Mouse (Mus musculus) forebrain, embryonic 11.5 days (tissue): ENCODE data around the gene Loxl3. TPM values are rescaled to one million over a fixed set of nuclear protein-coding genes. Genes with fewer than 3 reads are reported as not detected.

Source experiments
- ATAC-seq: fragments of 200-750 bp; cut with Nextera tagmentation; replicated peaks from 2 replicates; pipeline ENCODE4 v1.8.0; 2017; ENCODE audit warnings: moderate TSS enrichment; ENCODE audit not compliant: low FRiP score
- DNase-seq: peaks from one replicate; pipeline ENCODE4 v3.0.0-alpha.2; 2017; ENCODE audit warnings: low spot score
- H3K27ac ChIP-seq: fragments of 300-500 bp; sonication (generic); 2 replicates; pipeline ENCODE4 v1.5.1; 2014; ENCODE audit warnings: low read depth, low read length
- H3K27me3 ChIP-seq: fragments of 300-500 bp; sonication (generic); 2 replicates; pipeline ENCODE4 v1.6.1; 2014; ENCODE audit warnings: mild to moderate bottlenecking, low read length, mixed read lengths; ENCODE audit not compliant: control insufficient read depth, insufficient read depth
- H3K36me3 ChIP-seq: fragments of 300-500 bp; sonication (generic); 2 replicates; pipeline ENCODE4 v1.6.1; 2014; ENCODE audit warnings: mild to moderate bottlenecking, low read length, moderate library complexity, mixed read lengths; ENCODE audit not compliant: control insufficient read depth, insufficient read depth
- H3K4me1 ChIP-seq: fragments of 300-500 bp; sonication (generic); replicated peaks from 2 replicates; pipeline ENCODE4 v1.6.1; 2014; ENCODE audit warnings: low read length, mixed read lengths; ENCODE audit not compliant: control insufficient read depth, insufficient read depth
- H3K4me2 ChIP-seq: fragments of 300-500 bp; sonication (generic); 2 replicates; pipeline ENCODE4 v1.6.1; 2014; ENCODE audit warnings: low read depth, mild to moderate bottlenecking, low read length, moderate library complexity, mixed read lengths; ENCODE audit not compliant: severe bottlenecking
- H3K4me3 ChIP-seq: fragments of 300-500 bp; sonication (generic); 2 replicates; pipeline ENCODE4 v1.5.1; 2014; ENCODE audit warnings: low read depth, low read length
- H3K9ac ChIP-seq: fragments of 300-500 bp; sonication (generic); 2 replicates; pipeline ENCODE4 v1.6.1; 2014; ENCODE audit warnings: low read length
- H3K9me3 ChIP-seq: fragments of 300-500 bp; sonication (generic); 2 replicates; pipeline ENCODE4 v1.6.1; 2016; ENCODE audit warnings: low read length, mixed read lengths; ENCODE audit not compliant: control insufficient read depth
- WGBS: fragments of 180-500 bp; shearing (Covaris S2); extraction: QIAGEN DNeasy Blood & Tissue Kit; methylation state at CpG from one replicate; pipeline ENCODE4 v1.1.7; 2014; 5-methylcytosine and 5-hydroxymethylcytosine counted together
- polyA plus RNA-seq: library from polyadenylated mRNA; unstranded; fragments of >200 nt; fragmentation: Nextera tagmentation; extraction: Ambion mirVana; gene quantifications from 2 replicates; pipeline ENCODE4 v1.2.1, GENCODE M21; 2014

Gene Loxl3
- polyA plus RNA-seq, 1 experiment from 2014 or later = 9.9 TPM

GRCm38 (mm10) chr6:83023008-83023407, 11.0 kb upstream of the Loxl3 start:
- no peaks in the 10 kb centered on the region for H3K27me3 ChIP-seq
- no peak overlapping the region for H3K4me2 ChIP-seq
- 90% methylated on average over 9 of the region's 9 CpGs for WGBS
- no peak overlapping the region for H3K27ac ChIP-seq
- H3K4me1 ChIP-seq = no peaks in the 10 kb centered on the region
- DNase-seq (no peak), ATAC-seq (no peak)
- H3K4me3 ChIP-seq = no peak overlapping the region
- no peaks in the 10 kb centered on the region for H3K36me3 ChIP-seq
- H3K9me3 ChIP-seq = no peaks in the 10 kb centered on the region
- no peak overlapping the region for H3K9ac ChIP-seq

GRCm38 (mm10) chr6:83023786-83024185, 10.2 kb upstream of the Loxl3 start:
- no peaks in the 10 kb centered on the region for H3K36me3 ChIP-seq
- H3K27me3 ChIP-seq = no peaks in the 10 kb centered on the region
- H3K27ac ChIP-seq = no peak overlapping the region
- DNase-seq (no peak), ATAC-seq (no peak)
- no peaks in the 10 kb centered on the region for H3K4me1 ChIP-seq
- 99% methylated on average over 2 of the region's 2 CpGs for WGBS
- H3K4me2 ChIP-seq = no peak overlapping the region
- no peak overlapping the region for H3K9ac ChIP-seq
- H3K4me3 ChIP-seq = no peak overlapping the region
- H3K9me3 ChIP-seq = no peaks in the 10 kb centered on the region

GRCm38 (mm10) chr6:83024421-83024820, 9.6 kb upstream of the Loxl3 start:
- no peak overlapping the region for H3K9ac ChIP-seq
- DNase-seq = no peak
- H3K9me3 ChIP-seq = no peaks in the 10 kb centered on the region
- WGBS = 80% methylated on average over 4 of the region's 4 CpGs
- H3K4me1 ChIP-seq = no peaks in the 10 kb centered on the region
- ATAC-seq = no peak
- H3K4me2 ChIP-seq = no peak overlapping the region
- H3K4me3 ChIP-seq = no peak overlapping the region
- no peaks in the 10 kb centered on the region for H3K27me3 ChIP-seq
- no peak overlapping the region for H3K27ac ChIP-seq
- H3K36me3 ChIP-seq = no peaks in the 10 kb centered on the region

- H3K4me3 ChIP-seq = no peak overlapping the region
Observed at GRCm38 (mm10) chr6:83025221-83025620, 8.8 kb upstream of the Loxl3 start.

GRCm38 (mm10) chr6:83027293-83027692, 6.7 kb upstream of the Loxl3 start:
- no peak for ATAC-seq
- no peak for DNase-seq
- H3K4me1 ChIP-seq = peaks cover 2% of the 10 kb centered on the region
- peaks cover 17% of the 10 kb centered on the region for H3K27me3 ChIP-seq
- no peak overlapping the region for H3K4me3 ChIP-seq
- 73% methylated on average over 8 of the region's 8 CpGs for WGBS
- no peaks in the 10 kb centered on the region for H3K9me3 ChIP-seq
- no peaks in the 10 kb centered on the region for H3K36me3 ChIP-seq
- H3K4me2 ChIP-seq = no peak overlapping the region
- H3K9ac ChIP-seq = no peak overlapping the region
- H3K27ac ChIP-seq = no peak overlapping the region

More at GRCm38 (mm10) chr6:83025221-83025620, 8.8 kb upstream of the Loxl3 start:
- ATAC-seq (no peak), DNase-seq (no peak)
- H3K36me3 ChIP-seq = no peaks in the 10 kb centered on the region
- H3K9me3 ChIP-seq = no peaks in the 10 kb centered on the region
- no peak overlapping the region for H3K27ac ChIP-seq
- H3K4me1 ChIP-seq = no peaks in the 10 kb centered on the region
- no peak overlapping the region for H3K4me2 ChIP-seq
- H3K9ac ChIP-seq = no peak overlapping the region
- H3K27me3 ChIP-seq = 0 out of 2 replicates have a peak, but pooled peaks cover 3% of the 10 kb centered on the region
- 97% methylated on average over 4 of the region's 4 CpGs for WGBS

- Histone ChIP-seq H3K36me3 (no peaks in the 10 kb centered on the region), H3K4me2 (no peak overlapping the region), H3K27me3 (peaks cover 19% of the 10 kb centered on the region), H3K9ac (no peak overlapping the region), H3K4me1 (peaks cover 4% of the 10 kb centered on the region), H3K9me3 (no peaks in the 10 kb centered on the region), H3K27ac (no peak overlapping the region), H3K4me3 (no peak overlapping the region)
- ATAC-seq (no peak), DNase-seq (no peak)
- 54% methylated on average over 7 of the region's 9 CpGs for WGBS
Observed at GRCm38 (mm10) chr6:83027706-83028105, 6.3 kb upstream of the Loxl3 start.

- ATAC-seq = no peak
Observed at GRCm38 (mm10) chr6:83029777-83030176, 4.2 kb upstream of the Loxl3 start.

GRCm38 (mm10) chr6:83031111-83031510, 2.9 kb upstream of the Loxl3 start:
- 49% methylated on average over 7 of the region's 7 CpGs for WGBS
- Histone ChIP-seq H3K9me3 (no peaks in the 10 kb centered on the region), H3K27me3 (peaks cover 19% of the 10 kb centered on the region), H3K4me2 (no peak overlapping the region), H3K4me1 (peaks cover 7% of the 10 kb centered on the region), H3K27ac (no peak overlapping the region), H3K9ac (no peak overlapping the region), H3K36me3 (no peaks in the 10 kb centered on the region), H3K4me3 (no peak overlapping the region)
- DNase-seq (no peak), ATAC-seq (no peak)

More at GRCm38 (mm10) chr6:83029777-83030176, 4.2 kb upstream of the Loxl3 start:
- Histone ChIP-seq H3K9me3 (no peaks in the 10 kb centered on the region), H3K9ac (no peak overlapping the region), H3K4me3 (no peak overlapping the region), H3K4me2 (no peak overlapping the region), H3K27me3 (peaks cover 19% of the 10 kb centered on the region), H3K36me3 (no peaks in the 10 kb centered on the region), H3K27ac (no peak overlapping the region), H3K4me1 (peaks cover 7% of the 10 kb centered on the region)
- 13% methylated on average over 10 of the region's 10 CpGs for WGBS
- peak; percentile 43 for DNase-seq

GRCm38 (mm10) chr6:83031921-83032590, 1.9 kb upstream of the Loxl3 start:
- 16% methylated on average over 18 of the region's 18 CpGs for WGBS
- Histone ChIP-seq H3K27me3 (peaks cover 19% of the 10 kb centered on the region), H3K4me2 (peak overlapping the region; percentile 90), H3K36me3 (no peaks in the 10 kb centered on the region), H3K4me3 (peak overlapping the region; percentile 43), H3K27ac (no peak overlapping the region), H3K4me1 (peaks cover 7% of the 10 kb centered on the region), H3K9ac (peak overlapping the region; percentile 63), H3K9me3 (no peaks in the 10 kb centered on the region)
- no peak for DNase-seq
- ATAC-seq = no peak
